Mouse (Mus musculus): ENCODE measurements around the gene Htr7. TPM values are rescaled to one million over a fixed set of nuclear protein-coding genes. Genes with fewer than 3 reads are reported as not detected.

The Htr7 gene
- polyA plus RNA-seq, 1 experiment: 0.09 TPM

DNA sequence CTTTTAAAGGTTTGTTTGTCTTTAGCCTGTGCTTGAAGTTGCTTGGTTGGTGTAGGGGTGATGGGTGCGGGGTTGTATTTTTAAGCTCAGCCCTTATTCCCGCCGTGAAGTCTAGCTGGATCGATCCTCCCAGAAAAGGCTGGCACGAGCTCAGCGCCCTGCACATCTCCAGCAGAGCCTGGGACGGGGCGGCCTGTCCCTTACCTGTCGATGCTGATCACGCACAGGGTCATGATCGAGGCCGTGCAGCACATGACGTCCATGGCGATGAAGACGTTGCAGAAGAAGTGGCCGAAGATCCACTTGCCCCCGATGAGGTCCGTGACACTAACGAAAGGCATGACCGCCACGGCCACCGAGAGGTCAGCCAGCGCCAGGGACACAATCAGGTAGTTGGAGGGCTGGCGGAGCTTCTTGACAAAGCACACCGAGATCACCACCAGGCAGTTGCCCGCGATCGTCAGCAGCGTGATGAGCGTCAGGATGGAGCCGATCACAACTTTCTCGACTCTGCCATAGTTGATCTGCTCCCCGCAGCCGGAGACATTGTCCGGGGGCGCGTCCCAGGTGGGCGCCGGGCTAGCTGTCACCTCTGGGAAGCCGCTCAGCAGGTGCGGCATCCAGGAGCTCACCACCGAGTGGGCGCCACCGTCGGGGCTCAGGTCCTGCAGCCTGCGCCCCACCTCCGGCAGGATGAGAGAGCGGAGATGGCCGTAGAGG lies 645 bp downstream of the Htr7 start:
- Histone ChIP-seq H3K4me1 (peaks cover 13% of the 10 kb centered on the region), H3K9me3 (peaks cover 17% of the 10 kb centered on the region), H3K27me3 (replicated peaks) (peaks cover 44% of the 10 kb centered on the region), H3K36me3 (replicated peaks; ENCODE audit: low read length) (no peaks in the 10 kb centered on the region), H3K4me3 (replicated peaks) (peak overlapping the region; percentile 91)
- TF ChIP-seq GATA1 (IDR thresholded peaks at IDR 0.05; ENCODE audit: borderline replicate concordance, low read length): no peak
- TF ChIP-seq FLI1 (IDR thresholded peaks at IDR 0.05; ENCODE audit: low read length): no peak

DNA sequence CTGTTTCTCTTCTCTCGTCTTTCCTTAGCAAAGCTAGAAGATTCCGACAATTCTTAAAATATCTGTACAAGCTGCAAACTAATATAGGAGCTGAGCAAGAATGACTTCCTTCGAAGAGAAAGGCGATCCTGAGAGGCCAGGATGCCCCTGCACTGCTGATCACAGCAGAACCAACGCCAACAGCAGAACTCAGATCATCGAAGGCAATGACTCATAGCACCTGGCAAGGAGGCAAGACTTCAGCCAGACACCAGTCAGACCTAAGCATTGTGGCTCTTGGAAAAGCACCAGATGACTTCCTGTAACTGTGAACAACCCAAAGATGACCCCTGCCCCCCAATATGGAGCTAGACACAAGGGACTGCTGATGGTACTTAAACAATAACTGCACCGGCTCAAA lies 11.3 kb downstream of the Htr7 start:
- peaks cover 4% of the 10 kb centered on the region for H3K27me3 ChIP-seq (replicated peaks)
- no peaks in the 10 kb centered on the region for H3K4me1 ChIP-seq
- no peaks in the 10 kb centered on the region for H3K36me3 ChIP-seq (replicated peaks; ENCODE audit: low read length)
- TF ChIP-seq GATA1 (IDR thresholded peaks at IDR 0.05; ENCODE audit: borderline replicate concordance, low read length) (no peak), FLI1 (IDR thresholded peaks at IDR 0.05; ENCODE audit: low read length) (no peak)
- H3K9me3 ChIP-seq: no peaks in the 10 kb centered on the region
- no peak overlapping the region for H3K4me3 ChIP-seq (replicated peaks)

DNA sequence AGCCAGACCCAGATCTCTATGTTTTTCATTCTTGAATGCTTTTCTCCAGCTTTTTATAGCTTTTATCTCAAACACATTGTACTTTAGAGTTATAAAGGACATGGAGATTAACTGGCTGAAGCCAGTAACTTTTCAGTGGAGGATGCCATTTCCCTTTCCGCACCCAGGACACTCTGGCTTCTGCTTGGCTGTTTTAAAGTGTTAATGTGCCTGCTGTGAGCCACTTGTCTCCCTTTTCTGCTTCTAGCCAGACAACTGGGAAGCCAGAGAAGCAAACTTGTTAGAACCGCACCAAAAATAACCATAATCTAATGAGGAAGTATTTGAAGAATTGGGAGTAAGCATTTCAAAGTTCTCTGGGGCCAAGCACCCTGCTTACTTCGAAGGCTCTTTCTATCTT lies 42.5 kb downstream of the Htr7 start:
- TF ChIP-seq GATA1 (IDR thresholded peaks at IDR 0.05; ENCODE audit: borderline replicate concordance, low read length) (no peak), FLI1 (IDR thresholded peaks at IDR 0.05; ENCODE audit: low read length) (no peak)
- no peak overlapping the region for H3K4me3 ChIP-seq (replicated peaks)

DNA sequence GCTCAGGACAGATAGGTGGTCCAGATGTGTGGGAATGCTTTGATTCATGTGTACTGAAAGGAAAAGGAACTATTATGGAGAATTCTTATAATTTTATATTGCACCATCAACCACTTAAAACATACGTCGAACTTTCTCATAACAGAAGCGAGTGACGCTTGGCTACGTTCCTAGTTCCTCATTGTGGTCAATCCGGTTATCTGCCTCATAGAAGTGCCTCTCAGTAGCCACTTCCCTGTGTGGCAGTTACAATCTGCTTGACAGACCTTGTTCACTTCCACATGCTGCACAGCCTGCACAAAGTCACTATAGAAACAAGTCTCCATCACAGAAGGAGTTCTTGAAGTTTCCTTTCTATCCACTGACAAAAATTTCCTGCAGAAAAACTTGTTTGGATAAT lies 51.0 kb downstream of the Htr7 start:
- Histone ChIP-seq H3K36me3 (replicated peaks; ENCODE audit: low read length) (no peaks in the 10 kb centered on the region), H3K27me3 (replicated peaks) (peaks cover 2% of the 10 kb centered on the region), H3K4me3 (replicated peaks) (peak overlapping the region; percentile 20), H3K9me3 (no peaks in the 10 kb centered on the region), H3K4me1 (peaks cover 8% of the 10 kb centered on the region)
- TF ChIP-seq FLI1 (IDR thresholded peaks at IDR 0.05; ENCODE audit: low read length) (no peak), GATA1 (IDR thresholded peaks at IDR 0.05; ENCODE audit: borderline replicate concordance, low read length) (no peak)

More for the DNA sequence above, 42.5 kb downstream of the Htr7 start:
- H3K36me3 ChIP-seq (replicated peaks; ENCODE audit: low read length): no peaks in the 10 kb centered on the region
- H3K9me3 ChIP-seq: no peaks in the 10 kb centered on the region
- no peaks in the 10 kb centered on the region for H3K4me1 ChIP-seq
- no peaks in the 10 kb centered on the region for H3K27me3 ChIP-seq (replicated peaks)

DNA sequence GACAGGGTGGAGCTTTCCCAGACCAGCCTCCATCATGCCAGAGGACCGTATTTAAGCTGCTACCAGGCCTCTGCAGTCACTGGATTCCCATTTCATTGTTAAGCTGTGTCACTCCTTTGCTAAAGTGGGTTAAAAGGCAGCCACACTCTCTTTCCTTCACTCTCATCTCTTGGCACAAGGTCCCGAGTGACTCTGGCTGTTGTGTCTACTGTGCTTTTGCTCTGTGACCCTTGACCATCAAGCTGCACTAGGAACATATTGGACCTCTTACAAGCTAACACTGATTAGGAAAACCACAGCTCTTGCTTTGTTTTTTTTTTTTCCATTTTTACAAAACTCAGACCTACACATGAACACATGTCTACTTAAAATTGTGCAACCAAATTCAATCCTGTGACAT lies 52.3 kb downstream of the Htr7 start:
- TF ChIP-seq FLI1 (IDR thresholded peaks at IDR 0.05; ENCODE audit: low read length) (no peak), GATA1 (IDR thresholded peaks at IDR 0.05; ENCODE audit: borderline replicate concordance, low read length) (no peak)
- Histone ChIP-seq H3K36me3 (replicated peaks; ENCODE audit: low read length) (no peaks in the 10 kb centered on the region), H3K27me3 (replicated peaks) (peaks cover 2% of the 10 kb centered on the region), H3K4me3 (replicated peaks) (no peak overlapping the region), H3K9me3 (0 out of 2 replicates have a peak, but pooled peaks cover 6% of the 10 kb centered on the region), H3K4me1 (peaks cover 8% of the 10 kb centered on the region)

DNA sequence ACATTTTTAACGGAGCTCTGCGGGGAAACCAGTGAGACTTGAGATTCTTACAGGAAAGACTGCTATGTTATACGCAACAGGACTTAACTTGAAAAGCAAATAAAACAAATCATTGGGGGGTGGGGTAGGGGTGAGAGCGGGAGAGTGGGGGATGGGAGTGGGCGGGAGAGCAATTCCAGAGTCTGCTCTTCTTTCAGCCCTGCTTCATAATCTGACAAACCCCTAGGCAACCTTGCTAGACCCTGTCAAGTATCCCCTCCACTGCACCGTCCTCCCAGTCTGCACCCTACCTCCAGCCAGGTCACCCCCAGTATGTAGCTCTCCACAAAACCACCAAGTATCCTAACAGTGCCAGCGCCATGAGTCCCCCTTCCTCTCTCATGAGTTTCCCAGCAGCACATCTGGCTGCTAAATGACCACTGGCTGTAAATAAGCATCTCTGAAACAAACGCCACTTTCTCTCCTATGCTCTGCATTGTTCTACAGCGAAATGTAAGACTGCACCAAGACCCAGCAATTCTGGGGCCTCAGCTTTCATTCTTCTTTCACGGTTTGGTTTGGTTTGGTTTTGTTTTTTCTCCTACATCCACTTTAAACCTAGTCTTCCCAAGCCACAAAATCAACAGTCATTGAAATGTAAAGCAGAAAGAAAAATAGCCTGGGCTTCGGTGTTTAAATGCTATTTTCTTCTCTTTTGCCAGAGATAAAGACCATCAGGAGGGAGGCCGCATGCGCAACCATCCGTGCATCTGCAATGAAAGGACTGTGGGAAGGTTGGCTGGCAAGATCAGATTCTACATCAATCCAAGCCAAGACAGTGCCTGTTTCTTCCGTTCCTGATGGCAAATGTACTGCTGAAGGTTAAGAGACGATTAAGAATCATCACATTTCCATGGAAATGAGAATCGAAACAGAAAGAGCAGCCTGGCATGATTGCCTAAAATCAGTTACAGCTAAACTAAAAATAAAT lies 54.5 kb downstream of the Htr7 start:
- H3K4me1 ChIP-seq: peaks cover 8% of the 10 kb centered on the region
- H3K27me3 ChIP-seq (replicated peaks): peaks cover 2% of the 10 kb centered on the region
- no peak for TF ChIP-seq FLI1 (IDR thresholded peaks at IDR 0.05; ENCODE audit: low read length)
- no peak for TF ChIP-seq GATA1 (IDR thresholded peaks at IDR 0.05; ENCODE audit: borderline replicate concordance, low read length)
- H3K9me3 ChIP-seq: 0 out of 2 replicates have a peak, but pooled peaks cover 14% of the 10 kb centered on the region
- no peaks in the 10 kb centered on the region for H3K36me3 ChIP-seq (replicated peaks; ENCODE audit: low read length)
- H3K4me3 ChIP-seq (replicated peaks): no peak overlapping the region

DNA sequence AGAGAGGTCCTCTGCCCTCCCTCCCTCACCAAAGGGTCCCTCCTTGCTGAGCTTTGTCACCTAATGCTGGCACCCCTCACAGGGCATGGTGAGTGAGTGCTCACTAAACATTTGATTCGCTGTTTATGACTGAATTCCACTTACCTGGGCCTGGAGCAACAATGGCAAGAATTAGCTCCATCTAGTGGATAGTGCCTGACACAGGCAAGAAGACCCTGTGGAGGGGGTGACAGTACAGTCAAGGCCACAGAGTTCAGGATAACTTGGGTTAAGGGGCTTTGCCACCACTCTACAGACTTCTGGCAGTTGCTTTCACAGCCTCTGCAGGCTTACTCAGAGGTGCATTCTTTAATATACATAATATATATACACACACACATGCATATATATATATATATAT lies 55.8 kb downstream of the Htr7 start:
- TF ChIP-seq GATA1 (IDR thresholded peaks at IDR 0.05; ENCODE audit: borderline replicate concordance, low read length) (no peak), FLI1 (IDR thresholded peaks at IDR 0.05; ENCODE audit: low read length) (no peak)
- 0 out of 2 replicates have a peak, but pooled peaks cover 14% of the 10 kb centered on the region for H3K9me3 ChIP-seq
- peaks cover 5% of the 10 kb centered on the region for H3K4me1 ChIP-seq

DNA sequence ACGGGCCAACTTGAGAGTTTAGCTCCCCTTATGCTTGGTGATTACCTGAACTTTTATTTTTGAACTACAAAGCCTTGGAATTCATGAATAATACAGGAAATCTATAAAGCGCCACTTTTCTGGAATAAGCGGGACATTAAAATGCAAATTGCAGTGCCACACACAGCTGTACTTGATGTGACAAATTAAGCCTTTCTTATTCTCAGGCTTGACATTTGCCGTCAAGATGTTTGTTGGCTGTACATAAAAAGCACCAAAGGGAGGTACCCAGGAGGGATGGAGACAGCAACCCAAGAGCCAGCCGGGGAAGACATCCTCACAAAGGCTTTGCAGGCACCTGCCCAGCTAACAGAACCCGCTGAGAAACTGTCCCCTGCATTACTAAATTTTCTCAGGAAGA lies 56.4 kb downstream of the Htr7 start:
- H3K27me3 ChIP-seq (replicated peaks): peaks cover 2% of the 10 kb centered on the region
- no peak for TF ChIP-seq FLI1 (IDR thresholded peaks at IDR 0.05; ENCODE audit: low read length)
- no peak for TF ChIP-seq GATA1 (IDR thresholded peaks at IDR 0.05; ENCODE audit: borderline replicate concordance, low read length)
- no peaks in the 10 kb centered on the region for H3K4me1 ChIP-seq
- H3K9me3 ChIP-seq: 0 out of 2 replicates have a peak, but pooled peaks cover 14% of the 10 kb centered on the region
- H3K4me3 ChIP-seq (replicated peaks): no peak overlapping the region
- no peaks in the 10 kb centered on the region for H3K36me3 ChIP-seq (replicated peaks; ENCODE audit: low read length)

More for the DNA sequence above, 55.8 kb downstream of the Htr7 start:
- H3K27me3 ChIP-seq (replicated peaks): peaks cover 2% of the 10 kb centered on the region
- no peaks in the 10 kb centered on the region for H3K36me3 ChIP-seq (replicated peaks; ENCODE audit: low read length)
- H3K4me3 ChIP-seq (replicated peaks): no peak overlapping the region

DNA sequence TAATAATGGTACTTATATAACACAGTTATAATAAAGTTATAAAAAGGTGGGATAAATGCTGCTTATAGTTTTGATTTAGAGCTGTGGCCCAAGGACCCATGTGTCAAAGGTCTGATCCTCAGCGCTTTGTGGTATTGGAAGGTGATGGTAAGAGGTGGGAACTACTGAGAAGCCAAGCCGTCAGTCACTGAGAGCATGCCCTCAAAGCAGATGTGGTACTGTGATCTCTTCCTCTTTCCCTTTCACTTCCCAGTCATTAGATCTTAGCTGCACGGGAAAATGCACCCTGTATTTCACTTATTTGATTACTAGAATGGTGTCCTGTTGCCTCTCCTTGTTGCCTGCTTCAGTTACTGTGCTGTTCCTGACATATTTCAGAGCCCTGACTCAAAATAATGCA lies 59.9 kb downstream of the Htr7 start:
- no peaks in the 10 kb centered on the region for H3K27me3 ChIP-seq (replicated peaks)
- no peaks in the 10 kb centered on the region for H3K36me3 ChIP-seq (replicated peaks; ENCODE audit: low read length)
- no peak for TF ChIP-seq FLI1 (IDR thresholded peaks at IDR 0.05; ENCODE audit: low read length)
- TF ChIP-seq GATA1 (IDR thresholded peaks at IDR 0.05; ENCODE audit: borderline replicate concordance, low read length): no peak
- no peaks in the 10 kb centered on the region for H3K4me1 ChIP-seq
- H3K9me3 ChIP-seq: 0 out of 2 replicates have a peak, but pooled peaks cover 14% of the 10 kb centered on the region
- H3K4me3 ChIP-seq (replicated peaks): no peak overlapping the region

Measured in megakaryocyte, embryonic 14.5 days (primary cell).